Mouse (Mus musculus) MEL (cell line): ENCODE results near the gene Kif26b. TPM values are rescaled to one million over a fixed set of nuclear protein-coding genes. Genes with fewer than 3 reads are reported as not detected.

Source experiments
- DNase-seq: peaks from one replicate; pipeline ENCODE4 v3.0.0; 2011; ENCODE audit warnings: low read depth, low spot score
- H3K27ac ChIP-seq: 2 replicates; pipeline ENCODE4 v1.5.1; 2012; ENCODE audit warnings: low read depth, mild to moderate bottlenecking, control low read depth, low read length, moderate library complexity; ENCODE audit not compliant: control insufficient read depth
- H3K27me3 ChIP-seq, 2 experiments: fragments of 150-350 bp in 1 of 2; sonication (generic) in 1 of 2; 2 replicates each; pipeline ENCODE4 v1.6.1; 2012; ENCODE audit warnings: low read length in 2 of 2, mild to moderate bottlenecking in 2 of 2, improper control_type of control experiment in 1 of 2, moderate library complexity in 1 of 2; ENCODE audit not compliant: insufficient read depth in 2 of 2, control insufficient read depth in 1 of 2
- H3K36me3 ChIP-seq, 2 experiments: 2 replicates each; pipeline ENCODE4 v1.6.1; 2012 to 2014; ENCODE audit warnings: low read length in 2 of 2, improper control_type of control experiment in 1 of 2, inconsistent platforms in 1 of 2, mild to moderate bottlenecking in 1 of 2; ENCODE audit not compliant: insufficient read depth in 2 of 2, control insufficient read depth in 1 of 2
- H3K4me1 ChIP-seq, 2 experiments: fragments of 150-350 bp in 1 of 2; sonication (generic) in 1 of 2; 2 replicates each; pipeline ENCODE4 v1.6.1; 2012; ENCODE audit warnings: low read length in 2 of 2, improper control_type of control experiment in 1 of 2, mild to moderate bottlenecking in 1 of 2; ENCODE audit not compliant: insufficient read depth in 2 of 2, control insufficient read depth in 1 of 2
- H3K4me3 ChIP-seq, 2 experiments: fragments of 150-350 bp in 1 of 2; sonication (generic) in 1 of 2; 2 replicates each; pipeline ENCODE4 v1.5.1; 2012; ENCODE audit warnings: low read depth in 2 of 2, low read length in 2 of 2, mild to moderate bottlenecking in 2 of 2, moderate library complexity in 2 of 2, control low read depth in 1 of 2, improper control_type of control experiment in 1 of 2; ENCODE audit not compliant: control insufficient read depth in 1 of 2, insufficient read depth in 1 of 2
- H3K79me2 ChIP-seq: 2 replicates; pipeline ENCODE4 v1.6.1; 2012; ENCODE audit warnings: mild to moderate bottlenecking, low read length, moderate library complexity; ENCODE audit not compliant: control insufficient read depth, poor library complexity, insufficient read depth
- H3K9ac ChIP-seq: 2 replicates; pipeline ENCODE4 v1.6.1; 2012; ENCODE audit warnings: low read depth, mild to moderate bottlenecking, control low read depth, low read length, moderate library complexity; ENCODE audit not compliant: control insufficient read depth, poor library complexity, severe bottlenecking
- H3K9me3 ChIP-seq: fragments of 150-350 bp; sonication (generic); replicated peaks from 2 replicates; pipeline ENCODE4 v1.6.1; 2012; ENCODE audit warnings: mild to moderate bottlenecking, low read length, improper control_type of control experiment, moderate library complexity; ENCODE audit not compliant: insufficient read depth
- CTCF ChIP-seq, 3 experiments: IDR thresholded peaks in 2 of 3; conservative IDR thresholded peaks in 1 of 3; 2 replicates each; pipeline ENCODE4 v1.5.1; 2011 to 2012; ENCODE audit warnings: low read length in 3 of 3, low read depth in 2 of 3, mild to moderate bottlenecking in 2 of 3, improper control_type of control experiment in 1 of 3, inconsistent platforms in 1 of 3, mixed read lengths in 1 of 3, moderate library complexity in 1 of 3; ENCODE audit not compliant: control insufficient read depth in 1 of 3, insufficient read depth in 1 of 3, poor library complexity in 1 of 3, severe bottlenecking in 1 of 3
- E2F4 ChIP-seq: IDR thresholded peaks from 2 replicates; pipeline ENCODE4 v1.6.1; 2011; ENCODE audit warnings: low read depth, low read length, improper control_type of control experiment, borderline replicate concordance
- ETS1 ChIP-seq: IDR thresholded peaks from 2 replicates; pipeline ENCODE4 v1.6.1; 2012; ENCODE audit warnings: low read depth, mild to moderate bottlenecking, inconsistent platforms, low read length, improper control_type of control experiment, moderate library complexity
- GABPA ChIP-seq: IDR thresholded peaks from 2 replicates; pipeline ENCODE4 v1.6.1; 2012; ENCODE audit warnings: low read depth, mild to moderate bottlenecking, inconsistent platforms, low read length, improper control_type of control experiment, moderate library complexity
- GATA1 ChIP-seq: IDR thresholded peaks from 2 replicates; pipeline ENCODE4 v1.6.1; 2011; ENCODE audit warnings: low read depth, low read length, improper control_type of control experiment
- JUND ChIP-seq: IDR thresholded peaks from 2 replicates; pipeline ENCODE4 v1.6.1; 2011; ENCODE audit warnings: low read depth, mild to moderate bottlenecking, improper control_type of control experiment, low read length
- MAFK ChIP-seq: IDR thresholded peaks from 2 replicates; pipeline ENCODE4 v1.6.1; 2011; ENCODE audit warnings: low read depth, mild to moderate bottlenecking, low read length, improper control_type of control experiment, borderline replicate concordance
- MAX ChIP-seq: IDR thresholded peaks from 2 replicates; pipeline ENCODE4 v1.6.1; 2011; ENCODE audit warnings: low read length, improper control_type of control experiment
- MAZ ChIP-seq: IDR thresholded peaks from 2 replicates; pipeline ENCODE4 v1.6.1; 2012; ENCODE audit warnings: low read depth, mild to moderate bottlenecking, inconsistent platforms, low read length, improper control_type of control experiment
- MXI1 ChIP-seq: IDR thresholded peaks from 2 replicates; pipeline ENCODE4 v1.6.1; 2011; ENCODE audit warnings: mild to moderate bottlenecking, low read depth, low read length, improper control_type of control experiment
- MYB ChIP-seq: IDR thresholded peaks from 2 replicates; pipeline ENCODE4 v1.6.1; 2011; ENCODE audit warnings: mild to moderate bottlenecking, low read depth, low read length, improper control_type of control experiment
- NELFE ChIP-seq: IDR thresholded peaks from 2 replicates; pipeline ENCODE4 v1.6.1; 2011; ENCODE audit warnings: low read depth, low read length, improper control_type of control experiment
- NRF1 ChIP-seq: IDR thresholded peaks from 2 replicates; pipeline ENCODE4 v1.6.1; 2014; ENCODE audit warnings: low read depth, mild to moderate bottlenecking, inconsistent platforms, low read length, improper control_type of control experiment, moderate library complexity; ENCODE audit not compliant: poor library complexity, insufficient read depth, severe bottlenecking
- POLR2A ChIP-seq, 2 experiments: IDR thresholded peaks; 2 replicates each; pipeline ENCODE4 v1.6.1; 2011 to 2012; ENCODE audit warnings: low read length in 2 of 2, mild to moderate bottlenecking in 2 of 2, control low read depth in 1 of 2, improper control_type of control experiment in 1 of 2, low read depth in 1 of 2, moderate library complexity in 1 of 2; ENCODE audit not compliant: control insufficient read depth in 1 of 2, insufficient read depth in 1 of 2, poor library complexity in 1 of 2
- RAD21 ChIP-seq: IDR thresholded peaks from 2 replicates; pipeline ENCODE4 v1.6.1; 2011; ENCODE audit warnings: mild to moderate bottlenecking, low read depth, low read length, improper control_type of control experiment
- RCOR1 ChIP-seq: IDR thresholded peaks from 2 replicates; pipeline ENCODE4 v1.6.1; 2012; ENCODE audit warnings: low read depth, mild to moderate bottlenecking, inconsistent platforms, low read length, improper control_type of control experiment
- SIN3A ChIP-seq: IDR thresholded peaks from 2 replicates; pipeline ENCODE4 v1.6.1; 2012; ENCODE audit warnings: low read length, improper control_type of control experiment, inconsistent platforms
- TAL1 ChIP-seq: IDR thresholded peaks from 2 replicates; pipeline ENCODE4 v1.6.1; 2012; ENCODE audit warnings: mild to moderate bottlenecking, inconsistent platforms, low read length, moderate library complexity, mixed read lengths
- TBP ChIP-seq: IDR thresholded peaks from 2 replicates; pipeline ENCODE4 v1.8.0; 2011; ENCODE audit warnings: low read depth, low read length, improper control_type of control experiment
- TCF12 ChIP-seq: IDR thresholded peaks from 2 replicates; pipeline ENCODE4 v1.6.1; 2014; ENCODE audit warnings: low read depth, mild to moderate bottlenecking, inconsistent platforms, low read length, improper control_type of control experiment, moderate library complexity
- UBTF ChIP-seq: IDR thresholded peaks from 2 replicates; pipeline ENCODE4 v1.6.1; 2012; ENCODE audit warnings: low read depth, mild to moderate bottlenecking, inconsistent platforms, low read length, improper control_type of control experiment, moderate library complexity, borderline replicate concordance; ENCODE audit not compliant: insufficient read depth
- USF1 ChIP-seq: IDR thresholded peaks from 2 replicates; pipeline ENCODE4 v1.6.1; 2014; ENCODE audit warnings: low read depth, mild to moderate bottlenecking, inconsistent platforms, low read length, improper control_type of control experiment, moderate library complexity
- USF2 ChIP-seq, 2 experiments: IDR thresholded peaks; 2 replicates each; pipeline ENCODE4 v1.6.1; 2011 to 2012; ENCODE audit warnings: improper control_type of control experiment in 2 of 2, low read length in 2 of 2, borderline replicate concordance in 1 of 2, inconsistent platforms in 1 of 2, low read depth in 1 of 2, mild to moderate bottlenecking in 1 of 2; ENCODE audit not compliant: insufficient read depth in 1 of 2
- ZC3H11A ChIP-seq: IDR thresholded peaks from 2 replicates; pipeline ENCODE4 v1.6.1; 2012; ENCODE audit warnings: low read depth, mild to moderate bottlenecking, inconsistent platforms, low read length, improper control_type of control experiment
- ZMIZ1 ChIP-seq: IDR thresholded peaks from 2 replicates; pipeline ENCODE4 v1.6.1; 2012; ENCODE audit warnings: low read depth, mild to moderate bottlenecking, inconsistent platforms, low read length, improper control_type of control experiment, moderate library complexity
- ZNF384 ChIP-seq: IDR thresholded peaks from 2 replicates; pipeline ENCODE4 v1.6.1; 2012; ENCODE audit warnings: low read depth, mild to moderate bottlenecking, inconsistent platforms, low read length, improper control_type of control experiment
- polyA plus RNA-seq, 2 experiments: library from polyadenylated mRNA; stranded (reverse) in 1 of 2; unstranded in 1 of 2; fragments of >175 nt in 1 of 2; fragments of >200 nt in 1 of 2; gene quantifications; 2 replicates each; pipeline versions ENCODE4 v1.2.1 to v1.2.4; 2012; ENCODE audit warnings: low replicate concordance in 2 of 2, low read depth in 1 of 2; ENCODE audit not compliant: insufficient read length in 2 of 2, insufficient read depth in 1 of 2, missing spikeins in 1 of 2
- total RNA-seq: library from RNA; depleted of rRNA; stranded (reverse); fragments of 300-350 nt; gene quantifications from 2 replicates; pipeline ENCODE4 v1.2.3, GENCODE M21; 2012

Gene Kif26b
- total and polyA plus RNA-seq, 3 experiments = 0.08 to 0.50 TPM; not detected in 1

- H3K9ac ChIP-seq = no peak overlapping the region
- TF ChIP-seq ZC3H11A = no peak
- TF ChIP-seq ZNF384 = no peak
- TF ChIP-seq RAD21 = no peak
- no peak for TF ChIP-seq E2F4
- no peak for TF ChIP-seq RCOR1
- no peak for TF ChIP-seq MYB
- TF ChIP-seq NRF1 = no peak
- TF ChIP-seq GATA1 = no peak
- no peak for TF ChIP-seq MAFK
- TF ChIP-seq USF2 (IDR thresholded peaks at IDR 0.05; ENCODE audit: borderline replicate concordance in 1 of 2, insufficient read depth in 1 of 2, low read depth in 1 of 2, low read length in 2 of 2) = no peak
- TF ChIP-seq CTCF (IDR thresholded peaks at IDR 0.05 in 2 of 3, conservative IDR thresholded peaks at IDR 0.05 in 1 of 3; ENCODE audit: control insufficient read depth in 1 of 3, insufficient read depth in 1 of 3, low read depth in 2 of 3, low read length in 3 of 3, poor library complexity in 1 of 3, severe bottlenecking in 1 of 3) = no peak
- no peak for TF ChIP-seq TAL1
- TF ChIP-seq JUND = no peak
- H3K27ac ChIP-seq = no peak overlapping the region
- H3K4me1 ChIP-seq = no peaks in the 10 kb centered on the region
- no peak for DNase-seq
- H3K79me2 ChIP-seq = no peaks in the 10 kb centered on the region
- H3K4me3 ChIP-seq = no peak overlapping the region
- H3K27me3 ChIP-seq = no peaks in the 10 kb centered on the region
- H3K36me3 ChIP-seq = no peaks in the 10 kb centered on the region
- H3K9me3 ChIP-seq = no peaks in the 10 kb centered on the region
These were observed 443.1 kb downstream of the Kif26b start for GRCm38 (mm10) chr1:178972055-178972454.

- H3K36me3 ChIP-seq = peaks cover 0 to 4% of the 10 kb centered on the region in 2 experiments; a peak in 2 of 4 replicates
- no peaks in the 10 kb centered on the region for H3K27me3 ChIP-seq
- H3K4me3 ChIP-seq = no peak overlapping the region
- TF ChIP-seq ETS1 = no peak
- TF ChIP-seq USF1 = no peak
- no peak for TF ChIP-seq TCF12
- TF ChIP-seq UBTF = no peak
- no peak for TF ChIP-seq TBP
- no peak for TF ChIP-seq TAL1
- no peak for TF ChIP-seq RCOR1
- no peak for TF ChIP-seq POLR2A (IDR thresholded peaks at IDR 0.05; ENCODE audit: control insufficient read depth in 1 of 2, insufficient read depth in 1 of 2, low read depth in 1 of 2, low read length in 2 of 2, poor library complexity in 1 of 2)
- no peak for TF ChIP-seq JUND
- no peak for TF ChIP-seq NELFE
- no peak for TF ChIP-seq E2F4
- no peak for TF ChIP-seq MYB
- TF ChIP-seq GABPA = no peak
- TF ChIP-seq MAX = no peak
- TF ChIP-seq SIN3A = no peak
- TF ChIP-seq MAFK = no peak
- no peak for TF ChIP-seq MAZ
- TF ChIP-seq ZMIZ1 = no peak
- no peak for TF ChIP-seq MXI1
- TF ChIP-seq NRF1 = no peak
- TF ChIP-seq, all 39 proteins: peak for 0
- Histone ChIP-seq H3K9ac (no peak overlapping the region), H3K4me1 (0 out of 4 replicates have a peak, but pooled peaks cover 0 to 3% of the 10 kb centered on the region in 2 experiments), H3K9me3 (no peaks in the 10 kb centered on the region), H3K79me2 (no peaks in the 10 kb centered on the region), H3K27ac (no peak overlapping the region)
- no peak for DNase-seq
These were observed 449.8 kb downstream of the Kif26b start for GRCm38 (mm10) chr1:178978617-178979245.
